Mouse (Mus musculus) large intestine, adult 2 months (tissue): ENCODE measurements around the gene Olfr718-ps1. TPM values are rescaled to one million over a fixed set of nuclear protein-coding genes. Genes with fewer than 3 reads are reported as not detected.

Source experiments
- DNase-seq: peaks from one replicate; pipeline ENCODE4 v3.0.0-alpha.2; 2012; ENCODE audit warnings: low read depth, low spot score
- WGBS: fragments of 180-500 bp; shearing (Covaris S2); methylation state at CpG from one replicate; pipeline ENCODE4 v1.1.7; 2018; 5-methylcytosine and 5-hydroxymethylcytosine counted together
- polyA plus RNA-seq: library from polyadenylated mRNA; depleted of rRNA; stranded (reverse); fragments of >200 nt; gene quantifications from 2 replicates; pipeline ENCODE4 v1.2.3, GENCODE M21; 2012

Olfr718-ps1 gene
- polyA plus RNA-seq, 1 experiment = not detected

DNA sequence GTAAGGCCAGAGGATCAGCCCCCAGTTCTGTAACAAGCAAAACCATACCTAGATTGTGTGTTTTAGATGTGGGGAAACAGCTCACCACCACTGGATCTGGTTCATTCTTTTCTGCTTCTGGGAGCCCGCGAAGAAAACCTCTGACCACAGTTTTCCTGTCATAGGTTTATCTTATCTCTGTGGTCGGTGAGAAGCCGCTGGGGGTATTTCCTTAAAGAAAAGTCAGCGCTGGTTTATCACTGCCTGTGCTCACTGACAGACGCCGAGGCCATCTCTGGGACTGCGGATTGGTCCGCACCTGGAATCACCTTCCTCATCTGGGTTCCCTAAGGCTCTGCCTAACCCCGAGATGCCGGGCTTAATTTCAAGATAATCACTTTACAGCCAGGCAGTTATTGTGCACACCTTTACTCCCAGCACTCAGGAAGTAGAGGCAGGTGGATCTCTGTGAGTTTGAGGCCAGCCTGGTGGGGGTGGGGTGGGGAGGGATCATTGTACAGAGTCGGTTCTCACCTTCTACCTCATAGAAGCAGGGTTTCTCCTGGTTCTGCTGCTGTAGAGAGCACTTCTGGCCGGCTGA, 14.4 kb downstream of the Olfr718-ps1 start:
- 48% methylated on average over 13 of the region's 13 CpGs for WGBS
- no peak for DNase-seq

DNA sequence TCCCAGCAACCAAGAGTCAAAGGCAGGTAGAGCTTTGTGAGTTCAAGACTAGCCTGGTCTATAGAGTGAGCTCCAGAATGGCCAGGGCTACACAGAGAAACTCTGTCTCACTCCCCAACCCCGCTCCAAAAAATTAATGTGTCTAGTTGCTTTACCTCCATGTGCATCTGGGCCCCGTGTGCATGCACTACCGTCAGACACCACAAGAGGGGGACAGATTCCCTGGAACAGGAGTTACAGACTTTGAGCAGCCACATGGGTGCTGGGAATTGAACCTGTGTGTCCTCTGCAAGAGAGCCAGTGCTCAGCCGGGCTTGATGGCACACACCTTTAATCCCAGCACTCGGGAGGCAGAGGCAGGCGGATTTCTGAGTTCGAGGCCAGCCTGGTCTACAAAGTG, 17.0 kb downstream of the Olfr718-ps1 start:
- no peak for DNase-seq
- WGBS = 94% methylated on average over 7 of the region's 7 CpGs

DNA sequence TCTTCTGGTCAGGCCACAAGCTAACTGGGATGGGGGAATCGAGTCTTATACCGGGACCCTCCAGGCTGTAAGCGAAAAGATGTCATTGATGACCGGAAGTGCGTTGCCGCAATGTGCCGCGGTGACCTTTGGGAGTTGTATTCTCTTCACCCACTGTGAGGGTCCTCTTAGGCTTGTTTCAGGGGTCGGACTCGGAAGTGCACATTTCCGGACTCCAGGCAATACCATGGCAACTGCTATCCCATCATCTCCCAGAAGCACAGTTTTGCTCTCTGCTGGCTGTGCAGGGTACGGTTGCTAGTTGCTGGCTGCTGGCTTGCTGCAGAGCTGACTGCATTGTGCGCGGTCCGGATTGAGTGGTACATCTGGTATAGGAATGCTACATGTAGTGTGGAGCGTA, 18.3 kb downstream of the Olfr718-ps1 start:
- WGBS = 88% methylated on average over 16 of the region's 16 CpGs

DNA sequence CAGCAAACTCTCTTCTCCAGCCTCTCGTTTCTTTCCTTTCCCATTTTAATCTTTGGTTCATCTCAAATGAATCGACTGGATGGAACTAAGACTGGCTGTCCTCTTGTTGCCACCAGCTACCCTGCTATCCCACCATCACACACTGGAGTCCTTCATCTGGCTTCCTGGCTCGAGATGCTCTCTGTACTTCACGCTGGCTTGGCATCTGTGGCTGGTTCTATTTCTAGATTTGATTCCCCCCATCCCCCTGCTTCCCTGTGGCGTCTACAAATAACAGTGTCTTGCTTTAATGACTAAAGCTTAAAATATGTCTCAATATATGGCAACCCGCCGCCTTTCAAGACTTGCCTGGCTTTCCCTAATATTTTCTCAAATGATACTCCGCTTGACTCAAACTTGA, 19.5 kb downstream of the Olfr718-ps1 start:
- WGBS = 70% methylated on average over 8 of the region's 8 CpGs
- no peak for DNase-seq

More for the DNA sequence above, 18.3 kb downstream of the Olfr718-ps1 start:
- DNase-seq = no peak

DNA sequence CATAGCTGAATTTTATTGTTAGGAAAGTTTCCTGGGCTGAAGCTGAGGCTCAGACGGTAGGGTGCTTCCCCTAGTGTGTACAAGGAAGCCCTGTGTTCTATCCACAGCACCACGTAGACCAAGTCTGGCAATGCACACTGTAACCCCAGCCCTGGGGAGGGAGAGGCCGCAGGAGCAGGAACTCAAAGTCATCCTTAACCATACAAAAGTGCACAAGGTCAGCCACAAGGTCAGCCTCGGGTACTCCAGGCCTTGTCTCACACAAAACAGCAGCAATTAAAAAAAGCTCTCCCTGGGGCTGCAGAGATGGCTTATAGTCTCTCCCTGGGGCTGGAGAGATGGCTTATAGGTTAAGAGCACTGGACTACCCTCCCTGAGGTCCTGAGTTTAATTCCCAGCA, 20.5 kb downstream of the Olfr718-ps1 start:
- 38% methylated on average over 4 of the region's 4 CpGs for WGBS
- DNase-seq = no peak

DNA sequence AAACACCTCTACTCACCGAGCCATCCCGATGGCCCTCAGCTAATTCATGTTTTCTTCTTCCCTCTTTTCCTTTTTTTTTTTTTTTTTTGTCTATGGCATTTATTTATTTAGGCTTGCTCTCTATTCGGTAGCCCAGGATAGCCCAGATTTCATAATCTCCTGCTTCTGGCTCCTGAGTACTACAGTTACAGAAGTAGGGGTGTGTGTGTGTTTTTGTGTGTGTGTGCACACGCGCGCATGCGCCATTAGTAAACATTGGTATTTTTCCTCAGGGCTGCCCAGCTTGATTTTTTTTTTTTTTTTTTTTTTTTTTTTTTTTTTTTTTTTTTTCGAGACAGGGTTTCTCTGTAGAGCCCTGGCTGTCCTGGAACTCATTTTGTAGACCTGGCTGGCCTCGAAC, 21.3 kb downstream of the Olfr718-ps1 start:
- WGBS = 91% methylated on average over 9 of the region's 9 CpGs

DNA sequence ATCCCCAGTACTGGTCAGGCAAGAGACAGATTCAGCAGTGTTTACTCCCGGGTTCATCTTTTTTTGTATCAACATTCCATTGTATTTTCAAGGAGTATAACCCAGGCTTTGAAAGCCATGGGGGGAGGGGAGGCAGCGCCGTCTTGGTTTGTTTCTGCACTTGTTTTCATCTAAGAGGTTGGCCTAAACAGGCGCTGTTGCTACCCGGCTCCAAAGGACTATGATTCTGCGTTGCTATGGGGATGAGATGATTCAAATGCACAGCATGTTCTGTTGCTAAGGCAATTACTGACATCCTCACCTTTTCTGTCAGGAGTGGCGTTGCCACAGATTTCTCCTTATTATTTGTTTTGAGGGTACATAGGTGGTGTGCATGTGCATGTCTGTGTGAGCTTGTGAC, 21.8 kb downstream of the Olfr718-ps1 start:
- 72% methylated on average over 7 of the region's 7 CpGs for WGBS
- no peak for DNase-seq

More for the DNA sequence above, 21.3 kb downstream of the Olfr718-ps1 start:
- no peak for DNase-seq

DNA sequence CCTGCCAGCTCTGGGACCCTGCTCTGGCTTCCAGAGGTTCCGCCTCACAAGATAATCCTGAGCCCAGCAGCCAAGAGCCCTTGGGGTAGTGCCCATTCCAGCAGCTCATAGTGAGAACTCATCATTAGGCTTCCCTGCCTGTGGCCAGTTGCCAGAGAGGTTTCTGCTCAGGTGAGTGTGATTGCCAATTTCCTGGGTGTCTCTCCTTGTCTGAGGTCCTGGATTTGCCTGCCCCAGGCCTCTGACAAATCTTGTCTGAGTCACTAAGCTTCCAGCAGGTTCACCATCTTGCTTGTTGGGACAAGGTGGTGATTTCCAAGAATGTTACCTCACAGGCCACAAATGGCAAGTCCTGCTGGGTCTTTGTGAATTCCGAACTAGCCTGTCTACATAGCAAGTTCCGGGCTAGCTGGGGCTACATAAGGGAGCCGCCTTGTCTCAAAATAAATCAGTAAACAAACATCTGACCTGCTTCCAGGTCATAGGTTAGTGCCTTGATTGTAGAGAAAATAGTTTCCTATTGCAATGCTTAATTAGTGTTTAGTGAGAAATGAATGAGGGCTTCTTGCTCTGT, 22.5 kb downstream of the Olfr718-ps1 start:
- no peak for DNase-seq
- 81% methylated on average over 4 of the region's 4 CpGs for WGBS

DNA sequence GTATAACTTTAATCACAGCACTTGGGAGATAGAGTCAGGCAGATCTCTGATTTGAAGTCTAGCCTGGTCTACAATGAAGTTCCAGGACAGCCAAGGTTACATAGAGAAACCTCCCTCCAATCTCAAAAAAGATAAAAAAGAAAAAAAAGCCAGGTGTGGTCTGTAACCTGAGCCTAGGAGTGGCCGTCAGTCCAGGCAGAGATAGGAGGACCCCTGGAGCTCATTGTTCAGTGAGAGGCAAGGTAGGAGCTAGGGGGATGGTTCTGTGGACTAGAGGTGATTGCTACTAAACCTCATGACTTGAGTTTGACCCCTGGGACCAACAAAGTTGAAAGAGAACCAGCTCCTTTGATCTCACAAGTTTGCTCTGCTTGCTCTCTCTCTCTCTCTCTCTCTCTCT, 24.7 kb downstream of the Olfr718-ps1 start:
- no peak for DNase-seq
- WGBS = 37% methylated on average over 1 of the region's 1 CpGs

DNA sequence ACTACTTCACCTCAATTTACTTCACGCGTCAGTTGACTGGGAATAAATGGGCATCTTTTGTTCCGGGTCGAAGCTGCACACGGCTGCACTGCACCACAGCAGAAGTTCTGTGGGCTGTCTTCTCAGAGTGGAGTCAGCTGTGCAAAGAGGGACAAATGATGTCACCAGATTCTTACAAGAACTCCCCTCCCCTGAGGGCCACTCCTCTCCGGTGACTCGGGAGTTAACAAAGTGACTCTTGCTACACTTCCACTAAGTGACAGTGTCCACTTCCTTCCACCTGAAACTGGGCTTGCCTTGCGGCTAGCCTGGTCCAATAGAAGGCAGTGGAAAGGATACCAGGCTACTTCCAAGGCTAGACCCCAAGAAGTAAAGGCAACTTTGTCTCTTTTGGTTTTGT, 25.3 kb downstream of the Olfr718-ps1 start:
- no peak for DNase-seq
- 60% methylated on average over 8 of the region's 8 CpGs for WGBS

DNA sequence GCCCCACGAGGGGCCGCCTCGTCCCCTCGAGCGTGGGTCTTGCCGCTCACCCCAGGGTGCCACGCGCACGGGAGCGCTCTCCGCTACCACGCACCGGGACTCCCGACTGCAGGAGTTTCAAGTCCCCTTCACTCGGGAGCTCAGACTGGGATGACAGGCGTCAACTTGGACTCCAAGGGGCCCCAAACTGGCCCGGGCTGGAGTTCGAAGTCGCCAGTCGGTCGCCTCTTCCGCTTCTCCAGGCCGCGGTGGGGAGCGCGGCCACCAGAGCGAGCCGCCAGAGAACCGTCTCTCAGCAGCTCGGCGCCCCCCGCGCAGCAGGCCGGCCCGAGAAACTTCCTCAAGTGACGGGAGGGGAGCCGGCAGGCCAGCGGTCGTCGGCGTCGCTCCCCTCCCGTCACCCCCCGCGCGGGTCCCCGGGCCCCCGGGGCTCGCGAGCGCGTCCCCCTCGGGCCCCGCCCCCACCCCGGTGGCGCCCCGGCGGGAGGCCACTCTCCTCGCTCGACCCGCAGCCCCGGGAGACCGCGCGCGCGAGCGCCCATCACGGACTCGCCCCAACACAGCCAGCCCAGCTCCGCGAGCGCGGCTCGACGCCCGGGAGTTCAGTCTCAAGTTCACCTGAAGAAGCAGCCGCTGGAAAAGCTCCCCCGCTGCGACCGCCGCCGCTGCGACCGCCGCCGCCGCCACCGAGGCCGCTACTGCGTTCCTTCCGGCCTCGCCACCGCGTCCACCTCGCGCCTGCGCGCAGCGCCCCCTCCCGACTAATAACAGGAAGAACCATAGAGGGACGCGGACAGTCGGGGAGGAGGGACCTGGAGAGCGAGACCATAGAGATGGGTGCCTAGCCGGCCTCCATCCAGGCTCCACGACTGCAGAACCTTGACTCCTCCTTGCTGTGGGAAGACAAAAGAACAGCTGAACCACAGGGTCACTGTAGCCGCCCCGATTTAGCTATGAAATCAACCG, 34.8 kb downstream of the Olfr718-ps1 start, which contains the start of gene Rnf216:
Gene Rnf216, minus strand, starts transcription at position 714 of the 966 bp plus-strand sequence.
- 1% methylated on average over 107 of the region's 110 CpGs for WGBS
- peak; percentile 76 for DNase-seq

DNA sequence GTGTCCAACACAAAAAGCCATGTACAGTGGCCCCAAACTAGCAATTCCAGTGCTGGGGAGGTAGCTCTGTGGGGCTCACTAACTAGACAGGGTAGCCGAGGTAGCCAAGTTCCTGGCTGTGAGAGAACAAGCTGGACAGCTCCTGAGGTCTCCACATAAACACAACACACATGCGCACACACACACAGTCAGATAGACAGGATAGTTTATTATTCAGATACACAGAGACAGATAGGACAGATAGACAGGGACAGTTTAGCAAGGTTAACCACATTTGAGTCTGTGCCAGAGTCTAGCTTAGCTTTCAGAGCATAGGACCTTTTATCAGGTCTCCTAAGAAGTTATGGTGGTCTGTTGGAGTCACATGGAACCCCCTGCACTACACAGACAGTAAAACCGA, 40.5 kb downstream of the Olfr718-ps1 start:
- 94% methylated on average over 3 of the region's 3 CpGs for WGBS
- DNase-seq = no peak

DNA sequence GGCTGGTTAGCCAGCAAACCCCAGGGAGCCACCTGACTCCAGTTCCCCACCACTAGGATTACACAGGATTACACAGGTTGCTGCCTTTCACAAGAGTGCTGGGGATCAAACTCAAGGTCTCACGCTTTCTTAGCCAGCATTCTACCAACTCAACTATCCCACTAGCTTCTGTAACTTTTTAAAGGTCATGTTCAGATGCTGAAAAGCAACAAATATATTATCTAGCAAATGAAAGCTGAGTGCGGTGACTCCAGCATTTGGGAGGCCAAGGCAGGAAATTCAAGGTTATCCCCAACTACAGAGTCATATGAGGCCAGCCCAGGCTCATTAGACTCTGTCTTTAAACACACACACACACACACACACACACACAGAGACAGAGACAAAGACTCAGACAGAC, 44.1 kb downstream of the Olfr718-ps1 start:
- DNase-seq = no peak
- 98% methylated on average over 2 of the region's 2 CpGs for WGBS

DNA sequence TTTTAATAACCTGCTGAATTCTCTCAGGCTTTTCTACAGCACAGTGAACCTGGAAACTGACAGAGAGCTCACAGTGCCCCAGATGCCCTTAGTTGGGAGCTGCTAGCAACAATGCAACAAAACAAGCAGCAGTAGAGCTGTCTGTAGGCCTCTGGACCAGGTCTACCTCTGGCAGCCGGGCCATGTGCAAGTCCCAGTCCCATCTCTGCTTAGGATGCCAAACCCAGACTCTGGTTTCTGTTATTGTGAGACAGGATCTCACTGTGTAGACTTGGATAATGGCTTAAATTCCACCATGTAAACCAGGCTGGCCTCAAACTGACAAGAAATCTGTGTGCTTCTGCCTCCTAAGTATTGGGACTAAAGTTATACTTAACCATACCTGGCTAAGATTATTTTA, 45.8 kb downstream of the Olfr718-ps1 start:
- no peak for DNase-seq
- 81% methylated on average over 1 of the region's 1 CpGs for WGBS

DNA sequence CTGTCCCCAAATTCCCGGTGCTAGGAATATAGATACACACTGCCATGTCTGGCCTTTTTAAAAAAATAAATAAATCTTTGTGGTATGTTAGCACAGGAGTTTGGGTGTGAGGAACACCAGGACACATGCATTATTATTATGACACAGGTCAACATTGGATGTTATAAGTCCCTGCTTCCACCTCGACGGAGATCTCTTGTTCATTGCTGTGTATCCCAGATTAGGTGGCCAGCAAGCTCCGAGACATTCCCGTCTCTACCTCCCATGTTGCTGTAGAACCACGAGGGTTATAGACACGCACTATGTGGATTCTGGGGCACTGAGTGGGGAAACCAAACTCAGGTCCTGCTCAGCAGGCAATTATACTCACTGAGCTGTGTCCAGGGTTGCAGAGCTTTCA, 52.1 kb downstream of the Olfr718-ps1 start:
- DNase-seq = no peak
- WGBS = 87% methylated on average over 7 of the region's 7 CpGs

DNA sequence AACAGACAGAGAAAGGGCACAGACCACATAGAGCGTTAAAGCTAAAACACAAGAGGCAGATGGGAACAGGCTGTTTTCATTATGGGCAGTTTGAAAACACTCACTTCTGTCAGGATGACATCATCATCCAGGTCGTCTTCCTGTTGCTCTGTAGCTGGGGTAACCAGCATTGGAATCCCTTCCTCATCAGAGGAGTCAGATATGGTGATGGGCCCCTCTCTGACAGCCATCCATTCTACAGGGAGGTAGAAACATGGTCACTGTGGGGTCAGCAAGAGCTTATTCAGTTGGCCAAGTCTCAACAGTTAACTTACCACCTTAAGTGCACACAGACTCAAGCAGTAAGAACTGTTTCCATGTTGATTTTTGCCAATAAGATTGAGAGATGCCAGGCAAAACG, 54.5 kb downstream of the Olfr718-ps1 start:
- WGBS = 68% methylated on average over 3 of the region's 3 CpGs
- no peak for DNase-seq

DNA sequence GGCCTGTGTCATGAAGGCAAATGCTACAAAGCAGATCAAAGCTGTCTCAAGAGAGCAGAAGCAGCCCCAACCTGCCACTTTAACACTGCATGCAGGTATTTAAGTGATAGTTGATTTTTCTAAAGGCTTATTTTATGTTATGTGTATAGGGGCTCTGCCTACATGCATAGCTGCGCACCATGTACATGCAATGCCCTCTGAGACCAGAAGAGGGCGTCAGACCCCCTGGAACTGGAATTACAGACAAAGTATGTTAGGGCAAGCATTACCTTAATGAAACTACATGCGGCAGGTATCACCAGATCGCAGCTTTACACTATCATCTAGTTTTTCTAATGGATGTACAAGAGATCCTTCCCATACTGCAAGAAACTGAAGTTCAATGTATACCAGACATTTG, 62.5 kb downstream of the Olfr718-ps1 start:
- 69% methylated on average over 4 of the region's 4 CpGs for WGBS
- no peak for DNase-seq
